ENCODE assay signal across 9 mouse cellular contexts in genomic region chr13:59402026-59402775, GRCm38 (mm10).
DNase-seq lines count a peak whose midpoint lies in the region; ATAC-seq and TF ChIP-seq lines count a peak whose summit lies in the region.
"Had no signal": no experiment of that assay in that cellular context is flagged by ENCODE, and none has a peak within 500 bp of the region (broad histone marks: within the 10 kb centered on the region; RNA-seq: fewer than 3 reads in every experiment).

No protein-coding gene starts in this region.

- H3K4me2 ChIP-seq in forebrain, embryonic 16.5 days (ENCODE audit: low read length) = peak overlapping the region; percentile 1; the same call in 1 of the 2 replicates
- H3K4me2 ChIP-seq in midbrain, postnatal 0 days (ENCODE audit: low read depth, low read length, poor library complexity, severe bottlenecking) = no peak overlapping the region
- H3K4me2 ChIP-seq: neural tube, embryonic 12.5 days had no signal

- TF ChIP-seq POLR2A in cortical plate, adult 2 months (IDR thresholded peaks at IDR 0.05; ENCODE audit: extremely low read depth, insufficient read depth, low read length) = no peak

- H3K4me1 ChIP-seq in cortical plate, adult 2 months (ENCODE audit: control insufficient read depth, insufficient read depth, low read length) = peaks cover 17% of the 10 kb centered on the region
- H3K4me1 ChIP-seq in forebrain, embryonic 16.5 days (replicated peaks; ENCODE audit: control insufficient read depth, insufficient read depth, low read length) = peaks cover 14% of the 10 kb centered on the region
- H3K4me1 ChIP-seq in midbrain, postnatal 0 days (ENCODE audit: insufficient read depth, low read length) = peaks cover 14% of the 10 kb centered on the region

- no peak overlapping the region for H3K9ac ChIP-seq in forebrain, embryonic 16.5 days (replicated peaks; ENCODE audit: low read depth, low read length)
- H3K9ac ChIP-seq in midbrain, postnatal 0 days (replicated peaks; ENCODE audit: low read length, poor library complexity, severe bottlenecking) = no peak overlapping the region
- H3K9ac ChIP-seq: neural tube, embryonic 12.5 days had no signal

- H3K27me3 ChIP-seq in forebrain, embryonic 16.5 days (replicated peaks; ENCODE audit: control insufficient read depth, insufficient read depth, low read length) = no peaks in the 10 kb centered on the region
- H3K27me3 ChIP-seq in midbrain, postnatal 0 days (ENCODE audit: insufficient read depth, low read length) = no peaks in the 10 kb centered on the region
- H3K27me3 ChIP-seq: neural tube, embryonic 12.5 days had no signal

- 13% methylated on average over 14 of the region's 14 CpGs for WGBS in forebrain, embryonic 16.5 days
- 30% methylated on average over 14 of the region's 14 CpGs for WGBS in midbrain, postnatal 0 days

- no peak overlapping the region for H3K4me3 ChIP-seq in cortical plate, adult 2 months (ENCODE audit: insufficient read depth, low read length)
- H3K4me3 ChIP-seq in forebrain, embryonic 16.5 days (replicated peaks; ENCODE audit: low read length) = no peak overlapping the region
- H3K4me3 ChIP-seq in midbrain, postnatal 0 days (ENCODE audit: low read depth, low read length) = no peak overlapping the region
- H3K4me3 ChIP-seq: neural tube, embryonic 12.5 days had no signal

- peak overlapping the region; percentile 93 for H3K27ac ChIP-seq in cortical plate, adult 2 months (ENCODE audit: insufficient read depth, low read length)
- H3K27ac ChIP-seq in forebrain, embryonic 16.5 days (ENCODE audit: low read length) = peak overlapping the region; percentile 87
- peak overlapping the region; percentile 70 for H3K27ac ChIP-seq in midbrain, postnatal 0 days (ENCODE audit: low read depth, low read length)
- H3K27ac ChIP-seq: neural tube, embryonic 12.5 days had no signal

- no peak for TF ChIP-seq CTCF in cortical plate, adult 2 months (IDR thresholded peaks at IDR 0.05; ENCODE audit: extremely low read depth, insufficient read depth, low read length)
- TF ChIP-seq CTCF in midbrain, postnatal 0 days (IDR thresholded peaks at IDR 0.05) = no peak

- DNase-seq in layer of hippocampus, adult 9-10 months (ENCODE audit: low spot score) = peak; percentile 55
- DNase-seq in midbrain, postnatal 0 days (ENCODE audit: low spot score) = peak; percentile 84
- DNase-seq in spleen, postnatal 36 days (ENCODE audit: low spot score in 2 of 2) = no peak
- DNase-seq in adipocyte (ENCODE audit: low spot score) = no peak
- no peak for DNase-seq in thymus, adult 18-20 months

- ATAC-seq in forebrain, embryonic 16.5 days = peak; percentile 91
- peak; percentile 66 for ATAC-seq in midbrain, postnatal 0 days (ENCODE audit: low FRiP score)
- no peak for ATAC-seq in megakaryocyte progenitor cell, adult 5-6 weeks (replicated peaks; ENCODE audit: poor library complexity)

- no peaks in the 10 kb centered on the region for H3K9me3 ChIP-seq in forebrain, embryonic 16.5 days (ENCODE audit: control insufficient read depth, low read length)
- H3K9me3 ChIP-seq in midbrain, postnatal 0 days (ENCODE audit: low read length) = no peaks in the 10 kb centered on the region
- H3K9me3 ChIP-seq: neural tube, embryonic 12.5 days had no signal

- no peaks in the 10 kb centered on the region for H3K36me3 ChIP-seq in forebrain, embryonic 16.5 days (ENCODE audit: control insufficient read depth, insufficient read depth)
- no peaks in the 10 kb centered on the region for H3K36me3 ChIP-seq in midbrain, postnatal 0 days (ENCODE audit: insufficient read depth, low read length)
- H3K36me3 ChIP-seq: neural tube, embryonic 12.5 days had no signal

Comparison
In these comparisons a context has a peak if more than half of its experiments do, and no peak if none do; other contexts are left out.
1. DNase-seq: peak in layer of hippocampus, adult 9-10 months (single experiment) and midbrain, postnatal 0 days (single experiment); none in spleen, postnatal 36 days (0 of 2), adipocyte (single experiment) and thymus, adult 18-20 months (0 of 2).
2. Peak in every context shown above with its lines, with median percentiles within 50 percentile points of each other: H3K27ac ChIP-seq.